Mouse (Mus musculus) bone marrow, adult 2 months (tissue): Measurements from ENCODE around the gene Plekha5.

Source experiments
- CTCF ChIP-seq: fragments of 200-500 bp; IDR thresholded peaks from 2 replicates; pipeline ENCODE4 v1.5.1; 2011; ENCODE audit warnings: low read length, control low read depth; ENCODE audit not compliant: control insufficient read depth, insufficient read depth
- POLR2A ChIP-seq: fragments of 200-500 bp; IDR thresholded peaks from 2 replicates; pipeline ENCODE4 v1.6.1; 2011; ENCODE audit warnings: low read depth, mild to moderate bottlenecking, control low read depth, low read length, borderline replicate concordance; ENCODE audit not compliant: control insufficient read depth

DNA sequence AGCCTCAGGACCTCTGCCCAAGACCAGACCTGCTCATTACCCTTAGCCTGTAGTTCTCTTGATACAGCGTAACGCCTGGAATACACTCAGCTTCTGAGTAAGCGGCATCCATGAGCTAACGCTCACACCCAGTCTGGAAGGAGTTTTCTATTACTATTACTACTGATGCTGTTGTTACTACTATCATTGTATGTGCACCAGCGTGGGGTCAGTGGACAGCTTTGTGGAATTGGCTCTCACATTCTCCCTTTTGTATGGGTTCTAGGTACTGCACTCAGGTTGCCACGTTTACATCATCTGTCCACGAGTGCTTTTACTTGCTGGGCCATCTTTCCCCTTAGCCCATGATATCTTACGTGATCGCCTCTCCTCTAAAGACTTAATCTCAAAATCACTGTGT, 8.5 kb downstream of the Plekha5 start:
- no peak for TF ChIP-seq CTCF
- no peak for TF ChIP-seq POLR2A
